Mouse (Mus musculus) liver, embryonic 12.5 days (tissue): ENCODE measurements around the gene Olfr658. TPM values are rescaled to one million over a fixed set of nuclear protein-coding genes. Genes with fewer than 3 reads are reported as not detected.

Experiments used
- ATAC-seq: fragments of 200-750 bp; cut with Nextera tagmentation; 2 replicates; pipeline ENCODE4 v1.8.0; 2017; ENCODE audit warnings: moderate number of reproducible peaks, mild to moderate bottlenecking, moderate library complexity
- H3K27ac ChIP-seq: fragments of 300-500 bp; sonication (generic); 2 replicates; pipeline ENCODE4 v1.5.1; 2016; ENCODE audit warnings: mild to moderate bottlenecking
- H3K27me3 ChIP-seq: fragments of 300-500 bp; sonication (generic); replicated peaks from 2 replicates; pipeline ENCODE4 v1.6.1; 2016; ENCODE audit warnings: mild to moderate bottlenecking, moderate library complexity
- H3K36me3 ChIP-seq: fragments of 300-500 bp; sonication (generic); 2 replicates; pipeline ENCODE4 v1.6.1; 2016; ENCODE audit warnings: mild to moderate bottlenecking, moderate library complexity
- H3K4me1 ChIP-seq: fragments of 300-500 bp; sonication (generic); 2 replicates; pipeline ENCODE4 v1.6.1; 2016
- H3K4me2 ChIP-seq: fragments of 300-500 bp; sonication (generic); 2 replicates; pipeline ENCODE4 v1.6.1; 2016; ENCODE audit warnings: mild to moderate bottlenecking, moderate library complexity
- H3K4me3 ChIP-seq: fragments of 300-500 bp; sonication (generic); 2 replicates; pipeline ENCODE4 v1.5.1; 2016; ENCODE audit warnings: mild to moderate bottlenecking, moderate library complexity
- H3K9ac ChIP-seq: fragments of 300-500 bp; sonication (generic); 2 replicates; pipeline ENCODE4 v1.6.1; 2016; ENCODE audit warnings: mild to moderate bottlenecking, moderate library complexity
- H3K9me3 ChIP-seq: fragments of 300-500 bp; sonication (generic); replicated peaks from 2 replicates; pipeline ENCODE4 v1.6.1; 2016; ENCODE audit warnings: mild to moderate bottlenecking, moderate library complexity
- WGBS: fragments of 180-500 bp; shearing (Covaris S2); methylation state at CpG from one replicate; pipeline ENCODE4 v1.1.7; 2016; ENCODE audit not compliant: insufficient replicate concordance; 5-methylcytosine and 5-hydroxymethylcytosine counted together
- polyA plus RNA-seq: library from polyadenylated mRNA; unstranded; fragments of >200 nt; fragmentation: Nextera tagmentation; extraction: Ambion mirVana; gene quantifications from 2 replicates; pipeline ENCODE4 v1.2.1, GENCODE M21; 2016

The Olfr658 gene
- polyA plus RNA-seq = not detected in 2 replicates

GRCm38 (mm10) chr7:104646841-104647482 is at the start of gene Olfr658:
Olfr658 (minus strand) TSS chr7:104647305.
- WGBS = 15% methylated on average over 21 of the region's 22 CpGs
- Histone ChIP-seq H3K4me2 (peak within 1 kb of the TSS; percentile 46), H3K27ac (no peak within 1 kb of the TSS), H3K9ac (no peak within 1 kb of the TSS), H3K4me1 (no peaks in the 10 kb centered on the region), H3K36me3 (no peaks in the 10 kb centered on the region), H3K9me3 (no peaks in the 10 kb centered on the region), H3K27me3 (no peaks in the 10 kb centered on the region), H3K4me3 (no peak within 1 kb of the TSS)
- ATAC-seq = peak; percentile 62; the same call in 1 of the 2 replicates

GRCm38 (mm10) chr7:104686201-104686600 is 39.1 kb upstream of the Olfr658 start, which contains the start of gene Olfr661:
Olfr661 (plus strand) TSS chr7:104686501.
- no peak within 1 kb of the TSS for H3K4me3 ChIP-seq
- H3K27me3 ChIP-seq = no peaks in the 10 kb centered on the region
- no peak within 1 kb of the TSS for H3K27ac ChIP-seq
- no peak within 1 kb of the TSS for H3K9ac ChIP-seq
- no peaks in the 10 kb centered on the region for H3K4me1 ChIP-seq
- ATAC-seq = no peak
- H3K4me2 ChIP-seq = no peak within 1 kb of the TSS
- 62% methylated on average over 2 of the region's 2 CpGs for WGBS
- H3K9me3 ChIP-seq = no peaks in the 10 kb centered on the region
- no peaks in the 10 kb centered on the region for H3K36me3 ChIP-seq

GRCm38 (mm10) chr7:104666453-104666852 is 19.3 kb upstream of the Olfr658 start, which contains the start of gene Olfr659:
Olfr659 (plus strand) TSS chr7:104666753.
- Histone ChIP-seq H3K27me3 (no peaks in the 10 kb centered on the region), H3K36me3 (no peaks in the 10 kb centered on the region), H3K4me2 (no peak within 1 kb of the TSS), H3K9ac (no peak within 1 kb of the TSS), H3K27ac (no peak within 1 kb of the TSS), H3K4me3 (no peak within 1 kb of the TSS), H3K9me3 (no peaks in the 10 kb centered on the region), H3K4me1 (no peaks in the 10 kb centered on the region)
- 69% methylated on average over 3 of the region's 3 CpGs for WGBS
- no peak for ATAC-seq

GRCm38 (mm10) chr7:104624494-104624893 is 22.6 kb downstream of the Olfr658 start, which contains the start of gene Olfr657:
Olfr657 (plus strand) TSS chr7:104624794.
- Histone ChIP-seq H3K4me3 (no peak within 1 kb of the TSS), H3K36me3 (no peaks in the 10 kb centered on the region), H3K27me3 (no peaks in the 10 kb centered on the region), H3K9ac (no peak within 1 kb of the TSS), H3K27ac (no peak within 1 kb of the TSS), H3K9me3 (no peaks in the 10 kb centered on the region), H3K4me1 (no peaks in the 10 kb centered on the region), H3K4me2 (no peak within 1 kb of the TSS)
- ATAC-seq = no peak

- Histone ChIP-seq H3K4me2 (no peak within 1 kb of the TSS), H3K4me3 (no peak within 1 kb of the TSS), H3K4me1 (no peaks in the 10 kb centered on the region), H3K27me3 (no peaks in the 10 kb centered on the region), H3K36me3 (no peaks in the 10 kb centered on the region), H3K9me3 (no peaks in the 10 kb centered on the region), H3K9ac (no peak within 1 kb of the TSS), H3K27ac (no peak within 1 kb of the TSS)
- ATAC-seq = no peak
- WGBS = 56% methylated on average over 4 of the region's 4 CpGs
Measured at GRCm38 (mm10) chr7:104613655-104614054, 33.5 kb downstream of the Olfr658 start, which contains the start of gene Olfr656. Olfr656 (plus strand) TSS chr7:104613955.

- Histone ChIP-seq H3K27ac (no peak overlapping the region), H3K4me3 (no peak overlapping the region), H3K4me1 (no peaks in the 10 kb centered on the region), H3K4me2 (no peak overlapping the region), H3K27me3 (no peaks in the 10 kb centered on the region), H3K9me3 (no peaks in the 10 kb centered on the region), H3K36me3 (no peaks in the 10 kb centered on the region), H3K9ac (no peak overlapping the region)
- no peak for ATAC-seq
Measured at GRCm38 (mm10) chr7:104604727-104605126, 42.4 kb downstream of the Olfr658 start.

- 3% methylated on average over 3 of the region's 3 CpGs for WGBS
- H3K4me1 ChIP-seq = no peaks in the 10 kb centered on the region
- H3K27me3 ChIP-seq = no peaks in the 10 kb centered on the region
- no peak overlapping the region for H3K4me2 ChIP-seq
- ATAC-seq = no peak
- no peak overlapping the region for H3K4me3 ChIP-seq
- H3K27ac ChIP-seq = no peak overlapping the region
- H3K9me3 ChIP-seq = no peaks in the 10 kb centered on the region
- H3K36me3 ChIP-seq = no peaks in the 10 kb centered on the region
- no peak overlapping the region for H3K9ac ChIP-seq
Measured at GRCm38 (mm10) chr7:104603173-104603572, 43.9 kb downstream of the Olfr658 start.

- H3K27me3 ChIP-seq = no peaks in the 10 kb centered on the region
- no peaks in the 10 kb centered on the region for H3K9me3 ChIP-seq
- H3K9ac ChIP-seq = no peak within 1 kb of the TSS
- H3K4me1 ChIP-seq = no peaks in the 10 kb centered on the region
- no peaks in the 10 kb centered on the region for H3K36me3 ChIP-seq
- H3K27ac ChIP-seq = no peak within 1 kb of the TSS
- ATAC-seq = no peak
- 63% methylated on average over 2 of the region's 2 CpGs for WGBS
- no peak within 1 kb of the TSS for H3K4me2 ChIP-seq
- H3K4me3 ChIP-seq = no peak within 1 kb of the TSS
Measured at GRCm38 (mm10) chr7:104601679-104602078, 45.4 kb downstream of the Olfr658 start, which contains the start of gene Olfr655. Olfr655 (minus strand) TSS chr7:104601779.

Other genes with a start within 250 kb of the Olfr658 start
- gene Trim30c, start 246.5 kb downstream of the Olfr658 start, polyA plus RNA-seq = 0.14 and 0.20 TPM in 2 replicates
- gene Trim30a, start 182.1 kb downstream of the Olfr658 start, polyA plus RNA-seq = 1.2 and 1.3 TPM in 2 replicates
- gene Trim30d, start 139.5 kb downstream of the Olfr658 start, polyA plus RNA-seq = 0.42 and 0.43 TPM in 2 replicates
- not detected in 2 replicates for gene Olfr651, start 97.2 kb downstream of the Olfr658 start, polyA plus RNA-seq
- gene Olfr652, start 86.4 kb downstream of the Olfr658 start, polyA plus RNA-seq = not detected in 2 replicates
- gene Olfr653, start 70.0 kb downstream of the Olfr658 start, polyA plus RNA-seq = not detected in 2 replicates
- not detected in 2 replicates for gene Olfr654, start 60.3 kb downstream of the Olfr658 start, polyA plus RNA-seq
- gene Olfr655, start 45.5 kb downstream of the Olfr658 start, polyA plus RNA-seq = not detected in 2 replicates
- gene Olfr656, start 33.4 kb downstream of the Olfr658 start, polyA plus RNA-seq = not detected in 2 replicates
- not detected in 2 replicates for gene Olfr657, start 22.5 kb downstream of the Olfr658 start, polyA plus RNA-seq
- gene Olfr659, start 19.4 kb upstream of the Olfr658 start, polyA plus RNA-seq = not detected in 2 replicates
- not detected in 2 replicates for gene Olfr661, start 39.2 kb upstream of the Olfr658 start, polyA plus RNA-seq
- gene Usp17le, start 130.2 kb upstream of the Olfr658 start, polyA plus RNA-seq = not detected in 2 replicates
- gene Usp17lb, start 195.3 kb upstream of the Olfr658 start, polyA plus RNA-seq = not detected in 2 replicates
- not detected in 2 replicates for gene Usp17la, start 209.7 kb upstream of the Olfr658 start, polyA plus RNA-seq
- gene Olfr665, start 230.7 kb upstream of the Olfr658 start, polyA plus RNA-seq = not detected in 2 replicates
- not detected in 2 replicates for gene Olfr666, start 248.6 kb upstream of the Olfr658 start, polyA plus RNA-seq